Mouse (Mus musculus): Measurements from ENCODE around the gene Rtl1. TPM values are rescaled to one million over a fixed set of nuclear protein-coding genes. Genes with fewer than 3 reads are reported as not detected.

Rtl1 gene
- polyA plus RNA-seq, 1 experiment, result 0.03 TPM

DNA sequence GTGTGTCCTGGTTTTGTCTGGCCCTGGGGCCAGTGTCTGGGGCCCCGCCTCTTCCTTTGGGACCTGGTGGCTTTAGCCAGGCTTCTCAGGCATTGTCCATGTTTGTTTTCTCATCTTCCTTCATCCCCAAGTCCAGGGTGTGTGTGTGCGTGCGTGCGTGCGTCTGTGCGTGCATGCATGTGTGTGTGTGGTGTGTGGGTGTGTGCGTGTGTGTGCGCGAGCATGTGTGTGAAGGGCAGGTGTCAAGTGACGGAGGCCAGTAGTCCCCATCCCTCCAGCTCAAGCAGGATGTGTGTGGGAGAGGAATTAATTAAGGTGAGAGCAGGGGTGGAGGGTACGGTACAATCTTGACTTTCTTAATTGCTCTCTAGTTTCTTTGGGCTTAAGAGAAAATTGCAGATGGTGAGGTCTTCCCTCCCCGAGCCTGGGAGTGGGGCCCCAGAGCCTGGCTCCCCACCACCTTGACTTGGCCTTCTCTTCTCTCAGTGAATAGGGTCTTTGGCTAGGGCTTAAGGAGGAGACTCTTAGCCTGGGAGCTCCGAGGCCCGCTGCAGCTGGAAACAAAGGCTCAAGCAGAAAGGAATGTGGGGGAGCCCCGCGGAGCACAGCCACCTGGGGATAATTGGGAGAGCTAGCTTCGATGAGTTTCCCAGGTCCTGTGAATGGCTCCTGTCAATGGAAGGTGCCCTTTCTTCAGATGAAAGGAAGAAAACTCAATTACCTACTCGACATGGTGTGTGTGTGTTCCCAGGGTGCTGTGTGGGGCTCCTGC is 47.2 kb downstream of the Rtl1 start:
- H3K9me3 ChIP-seq (ENCODE audit: control insufficient read depth, low read length), result no peaks in the 10 kb centered on the region
- no peaks in the 10 kb centered on the region for H3K27me3 ChIP-seq (ENCODE audit: control insufficient read depth)
- no peak for TF ChIP-seq TAL1 (IDR thresholded peaks at IDR 0.05; ENCODE audit: low read length)
- TF ChIP-seq GATA1 (IDR thresholded peaks at IDR 0.05; ENCODE audit: low read length), result no peak
- H3K4me1 ChIP-seq (ENCODE audit: control insufficient read depth), result no peaks in the 10 kb centered on the region
- no peaks in the 10 kb centered on the region; the same call in 1 of the 2 replicates for H3K36me3 ChIP-seq (ENCODE audit: control insufficient read depth)
- H3K4me3 ChIP-seq (replicated peaks), result no peak overlapping the region

DNA sequence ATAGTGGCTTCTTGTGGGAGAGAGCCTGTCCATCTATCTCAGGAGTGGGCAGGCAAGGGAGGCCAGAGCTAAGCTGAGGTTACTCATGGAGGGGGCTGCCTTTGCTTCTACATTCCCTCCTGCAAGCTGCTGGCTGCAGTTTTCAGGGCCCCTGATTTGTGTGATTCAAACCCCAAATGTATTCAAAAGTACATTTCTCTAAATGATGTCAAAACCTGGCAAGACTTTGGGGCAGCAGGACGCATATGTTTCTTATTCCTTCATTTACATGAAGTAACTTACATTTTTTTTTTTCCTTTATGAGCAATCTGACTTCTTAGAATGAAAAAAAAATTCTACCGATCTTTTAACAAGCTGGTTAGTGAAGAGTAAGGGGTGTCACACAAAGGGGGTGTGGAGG is 48.4 kb downstream of the Rtl1 start:
- TF ChIP-seq TAL1 (IDR thresholded peaks at IDR 0.05; ENCODE audit: low read length) (no peak), GATA1 (IDR thresholded peaks at IDR 0.05; ENCODE audit: low read length) (no peak)
- H3K9me3 ChIP-seq (ENCODE audit: control insufficient read depth, low read length), result no peaks in the 10 kb centered on the region

GRCm38 (mm10) chr12:109547085-109547484 is 53.0 kb downstream of the Rtl1 start:
- no peaks in the 10 kb centered on the region for H3K4me1 ChIP-seq (ENCODE audit: control insufficient read depth)
- TF ChIP-seq TAL1 (IDR thresholded peaks at IDR 0.05; ENCODE audit: low read length) (no peak), GATA1 (IDR thresholded peaks at IDR 0.05; ENCODE audit: low read length) (no peak)
- H3K27me3 ChIP-seq (ENCODE audit: control insufficient read depth), result no peaks in the 10 kb centered on the region

More for the DNA sequence above, 48.4 kb downstream of the Rtl1 start:
- Histone ChIP-seq H3K4me3 (replicated peaks) (no peak overlapping the region), H3K4me1 (ENCODE audit: control insufficient read depth) (no peaks in the 10 kb centered on the region), H3K36me3 (ENCODE audit: control insufficient read depth) (no peaks in the 10 kb centered on the region; the same call in 1 of the 2 replicates), H3K27me3 (ENCODE audit: control insufficient read depth) (no peaks in the 10 kb centered on the region)

GRCm38 (mm10) chr12:109545875-109546732 is 54.0 kb downstream of the Rtl1 start:
- H3K27me3 ChIP-seq (ENCODE audit: control insufficient read depth), result peaks cover 7% of the 10 kb centered on the region
- H3K4me3 ChIP-seq (replicated peaks), result no peak overlapping the region
- no peaks in the 10 kb centered on the region; the same call in 1 of the 2 replicates for H3K36me3 ChIP-seq (ENCODE audit: control insufficient read depth)
- H3K4me1 ChIP-seq (ENCODE audit: control insufficient read depth), result no peaks in the 10 kb centered on the region
- H3K9me3 ChIP-seq (ENCODE audit: control insufficient read depth, low read length), result peaks cover 10% of the 10 kb centered on the region
- TF ChIP-seq GATA1 (IDR thresholded peaks at IDR 0.05; ENCODE audit: low read length) (no peak), TAL1 (IDR thresholded peaks at IDR 0.05; ENCODE audit: low read length) (no peak)

More at GRCm38 (mm10) chr12:109547085-109547484, 53.0 kb downstream of the Rtl1 start:
- Histone ChIP-seq H3K36me3 (ENCODE audit: control insufficient read depth) (no peaks in the 10 kb centered on the region; the same call in 1 of the 2 replicates), H3K9me3 (ENCODE audit: control insufficient read depth, low read length) (peaks cover 5% of the 10 kb centered on the region), H3K4me3 (replicated peaks) (no peak overlapping the region)

DNA sequence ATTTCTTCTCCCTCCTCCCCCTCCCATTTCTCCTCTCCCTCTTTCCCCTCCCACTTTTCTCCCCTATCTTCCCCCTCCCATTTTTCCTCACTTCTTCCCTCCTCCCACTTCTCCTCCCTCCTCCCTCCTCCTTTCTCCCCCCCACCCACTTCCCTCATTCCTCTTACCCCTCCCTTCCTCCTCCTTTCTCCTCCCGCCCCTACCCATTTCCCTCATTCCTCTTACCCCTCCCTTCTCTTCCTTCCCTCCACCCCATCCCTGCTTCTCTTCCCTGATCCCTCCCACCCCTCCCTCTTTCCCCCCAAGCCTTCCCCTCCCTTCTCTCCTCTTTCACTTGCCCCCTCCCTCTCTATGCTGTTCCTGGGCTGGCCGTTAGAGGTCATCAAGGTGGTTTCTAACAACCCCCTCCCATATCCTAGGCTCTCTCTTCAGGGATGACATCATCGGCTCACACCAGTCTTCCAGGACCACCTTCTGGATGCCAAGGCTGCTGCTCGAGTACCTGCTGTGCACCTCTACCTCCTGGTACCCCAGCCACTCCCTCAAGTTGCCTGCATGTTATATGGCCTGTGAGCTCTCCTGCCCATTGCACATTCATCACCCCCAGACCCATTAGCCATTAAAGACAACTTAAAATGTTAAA is 56.7 kb downstream of the Rtl1 start:
- Histone ChIP-seq H3K27me3 (ENCODE audit: control insufficient read depth) (peaks cover 27% of the 10 kb centered on the region), H3K4me1 (ENCODE audit: control insufficient read depth) (no peaks in the 10 kb centered on the region), H3K9me3 (ENCODE audit: control insufficient read depth, low read length) (peaks cover 28% of the 10 kb centered on the region), H3K36me3 (ENCODE audit: control insufficient read depth) (no peaks in the 10 kb centered on the region), H3K4me3 (replicated peaks) (no peak overlapping the region)
- TF ChIP-seq TAL1 (IDR thresholded peaks at IDR 0.05; ENCODE audit: low read length) (no peak), GATA1 (IDR thresholded peaks at IDR 0.05; ENCODE audit: low read length) (no peak)

DNA sequence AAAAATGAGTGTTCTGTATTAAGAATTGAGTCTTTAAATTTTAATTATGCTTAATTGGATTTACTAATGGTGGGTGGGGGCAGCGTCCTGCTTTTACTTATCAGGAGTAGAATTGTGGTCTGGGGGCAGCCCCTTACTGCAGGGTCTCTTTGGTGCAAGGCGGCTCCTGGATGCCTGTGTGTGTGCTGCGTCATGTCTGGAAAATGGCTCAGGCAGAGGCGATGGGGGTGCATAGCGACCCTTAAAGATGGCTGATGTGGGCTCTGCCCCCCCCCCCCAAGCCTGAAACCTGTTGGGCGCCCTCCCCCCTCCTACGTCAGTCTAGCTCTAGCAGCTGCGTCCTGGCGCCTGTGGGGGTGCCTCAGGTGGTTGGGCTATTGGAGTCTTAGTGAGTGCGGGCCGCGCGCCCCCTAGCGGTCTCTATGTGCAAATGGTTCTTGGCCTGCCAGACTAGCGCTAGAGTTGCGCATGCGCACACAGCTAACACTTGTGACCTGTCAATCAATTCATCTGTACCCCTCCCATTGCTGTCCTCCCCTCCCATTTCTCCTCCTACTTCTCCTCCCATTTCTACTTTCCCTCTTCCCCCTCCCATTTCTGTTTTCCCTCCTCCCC is 57.4 kb downstream of the Rtl1 start:
- H3K36me3 ChIP-seq (ENCODE audit: control insufficient read depth), result no peaks in the 10 kb centered on the region
- peak overlapping the region; percentile 20 for H3K4me3 ChIP-seq (replicated peaks)
- TF ChIP-seq GATA1 (IDR thresholded peaks at IDR 0.05; ENCODE audit: low read length), result no peak
- no peak for TF ChIP-seq TAL1 (IDR thresholded peaks at IDR 0.05; ENCODE audit: low read length)
- no peaks in the 10 kb centered on the region for H3K4me1 ChIP-seq (ENCODE audit: control insufficient read depth)
- peaks cover 28% of the 10 kb centered on the region for H3K9me3 ChIP-seq (ENCODE audit: control insufficient read depth, low read length)
- peaks cover 27% of the 10 kb centered on the region for H3K27me3 ChIP-seq (ENCODE audit: control insufficient read depth)

GRCm38 (mm10) chr12:109542011-109542410 is 58.1 kb downstream of the Rtl1 start:
- TF ChIP-seq GATA1 (IDR thresholded peaks at IDR 0.05; ENCODE audit: low read length) (no peak), TAL1 (IDR thresholded peaks at IDR 0.05; ENCODE audit: low read length) (no peak)
- no peaks in the 10 kb centered on the region for H3K4me1 ChIP-seq (ENCODE audit: control insufficient read depth)
- H3K4me3 ChIP-seq (replicated peaks), result peak overlapping the region; percentile 44
- peaks cover 28% of the 10 kb centered on the region for H3K9me3 ChIP-seq (ENCODE audit: control insufficient read depth, low read length)
- H3K36me3 ChIP-seq (ENCODE audit: control insufficient read depth), result no peaks in the 10 kb centered on the region
- H3K27me3 ChIP-seq (ENCODE audit: control insufficient read depth), result peaks cover 27% of the 10 kb centered on the region

GRCm38 (mm10) chr12:109541540-109541899 is 58.6 kb downstream of the Rtl1 start:
- TF ChIP-seq TAL1 (IDR thresholded peaks at IDR 0.05; ENCODE audit: low read length) (no peak), GATA1 (IDR thresholded peaks at IDR 0.05; ENCODE audit: low read length) (no peak)
- Histone ChIP-seq H3K36me3 (ENCODE audit: control insufficient read depth) (no peaks in the 10 kb centered on the region), H3K4me1 (ENCODE audit: control insufficient read depth) (no peaks in the 10 kb centered on the region), H3K27me3 (ENCODE audit: control insufficient read depth) (peaks cover 27% of the 10 kb centered on the region), H3K9me3 (ENCODE audit: control insufficient read depth, low read length) (peaks cover 28% of the 10 kb centered on the region), H3K4me3 (replicated peaks) (peak overlapping the region; percentile 44)
